Mouse (Mus musculus) yolk sac, embryonic 10.5 days (tissue): ENCODE measurements around the gene Chrm4.
A peak's percentile ranks its signal among the peaks of the same experiment; 100 is the strongest.

Experiments
- DNase-seq: peaks from one replicate; pipeline ENCODE4 v3.0.0-alpha.2; 2017; ENCODE audit warnings: low spot score

Gene Chrm4

GRCm38 (mm10) chr2:91944170-91944950 lies 17.3 kb downstream of the Chrm4 start:
- peak; percentile 66 for DNase-seq

DNA sequence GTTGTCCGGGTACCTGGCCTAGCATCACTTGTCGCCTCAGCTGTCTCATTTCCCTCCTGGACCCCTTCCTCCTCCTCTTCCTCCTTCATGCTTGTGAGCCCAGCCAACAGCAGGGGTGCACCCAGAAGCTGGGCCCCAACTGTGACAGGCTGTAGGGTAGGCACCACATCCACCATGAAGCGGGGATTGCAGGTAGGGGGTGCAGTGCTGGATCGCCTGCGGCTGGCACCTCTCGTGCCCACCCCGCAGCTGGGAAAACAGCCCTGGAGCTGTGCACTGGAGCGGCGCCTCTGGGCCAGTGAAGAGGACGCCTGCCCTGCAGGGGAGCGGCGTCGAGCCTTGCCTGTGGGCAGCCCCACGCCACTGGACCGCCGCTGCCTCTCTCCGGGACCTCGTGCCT lies 18.4 kb downstream of the Chrm4 start, which contains the start of gene Gm9821:
Gene Gm9821 (plus strand): TSS at position 221 of the 400 bp plus-strand sequence.
- DNase-seq: no peak

DNA sequence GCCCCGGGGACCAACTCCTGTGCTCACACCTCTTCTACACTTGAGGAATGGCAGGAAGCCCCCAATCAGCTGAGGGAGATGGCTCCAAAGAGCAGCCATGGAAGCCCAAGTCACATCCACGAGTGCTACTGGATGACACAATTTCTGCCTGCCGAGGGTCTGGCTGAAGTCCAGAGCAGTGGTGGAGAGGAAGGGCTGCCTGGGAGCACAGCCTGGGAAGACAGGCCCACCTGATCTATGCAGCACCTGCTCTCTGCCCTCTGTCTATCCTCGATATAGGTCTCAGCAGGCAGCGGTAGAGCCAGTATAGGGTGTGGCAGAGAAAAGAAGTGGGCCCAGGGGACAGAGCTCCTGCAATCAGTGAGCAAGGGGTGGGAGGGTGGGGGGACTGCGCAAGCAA lies 19.8 kb downstream of the Chrm4 start:
- DNase-seq: no peak

DNA sequence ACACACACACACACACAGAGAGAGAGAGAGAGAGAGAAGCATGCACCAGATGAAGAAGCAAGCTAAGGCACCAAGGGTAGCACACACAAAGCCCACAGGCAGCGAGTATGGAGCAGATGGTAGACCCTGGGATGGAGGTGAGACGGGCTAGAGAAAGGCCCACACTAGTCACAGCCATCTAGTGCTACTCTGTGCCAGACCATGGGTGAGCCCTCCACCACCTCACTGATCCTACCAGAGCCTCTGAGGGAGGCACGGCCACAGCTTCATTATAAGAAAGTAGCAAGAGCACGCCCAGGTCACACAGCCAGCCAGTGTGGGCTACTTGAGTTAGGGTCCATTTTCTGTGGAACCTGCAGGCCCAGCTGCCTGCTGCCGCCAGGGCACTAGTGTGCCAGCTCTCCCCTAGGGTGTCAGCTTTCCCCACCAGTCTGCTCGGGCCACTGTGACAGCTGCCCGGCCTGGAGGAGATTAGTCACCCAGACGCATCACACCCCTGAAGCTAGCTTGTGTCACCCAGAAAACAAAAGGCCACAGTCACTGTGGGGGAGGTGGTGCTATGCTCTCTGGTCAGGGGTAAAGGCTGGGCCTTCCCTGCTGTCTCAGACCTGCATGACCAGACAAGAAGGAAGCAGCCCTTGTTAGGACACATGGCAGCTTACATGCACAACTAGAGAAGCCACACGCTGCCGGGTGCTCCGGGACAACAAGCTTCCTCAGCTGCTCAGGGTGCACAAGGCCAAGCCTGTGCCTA lies 20.5 kb downstream of the Chrm4 start:
- no peak for DNase-seq

- no peak for DNase-seq
These were observed 21.1 kb downstream of the Chrm4 start for GRCm38 (mm10) chr2:91948151-91948509.

GRCm38 (mm10) chr2:91948792-91949241 lies 21.8 kb downstream of the Chrm4 start:
- DNase-seq: no peak

DNA sequence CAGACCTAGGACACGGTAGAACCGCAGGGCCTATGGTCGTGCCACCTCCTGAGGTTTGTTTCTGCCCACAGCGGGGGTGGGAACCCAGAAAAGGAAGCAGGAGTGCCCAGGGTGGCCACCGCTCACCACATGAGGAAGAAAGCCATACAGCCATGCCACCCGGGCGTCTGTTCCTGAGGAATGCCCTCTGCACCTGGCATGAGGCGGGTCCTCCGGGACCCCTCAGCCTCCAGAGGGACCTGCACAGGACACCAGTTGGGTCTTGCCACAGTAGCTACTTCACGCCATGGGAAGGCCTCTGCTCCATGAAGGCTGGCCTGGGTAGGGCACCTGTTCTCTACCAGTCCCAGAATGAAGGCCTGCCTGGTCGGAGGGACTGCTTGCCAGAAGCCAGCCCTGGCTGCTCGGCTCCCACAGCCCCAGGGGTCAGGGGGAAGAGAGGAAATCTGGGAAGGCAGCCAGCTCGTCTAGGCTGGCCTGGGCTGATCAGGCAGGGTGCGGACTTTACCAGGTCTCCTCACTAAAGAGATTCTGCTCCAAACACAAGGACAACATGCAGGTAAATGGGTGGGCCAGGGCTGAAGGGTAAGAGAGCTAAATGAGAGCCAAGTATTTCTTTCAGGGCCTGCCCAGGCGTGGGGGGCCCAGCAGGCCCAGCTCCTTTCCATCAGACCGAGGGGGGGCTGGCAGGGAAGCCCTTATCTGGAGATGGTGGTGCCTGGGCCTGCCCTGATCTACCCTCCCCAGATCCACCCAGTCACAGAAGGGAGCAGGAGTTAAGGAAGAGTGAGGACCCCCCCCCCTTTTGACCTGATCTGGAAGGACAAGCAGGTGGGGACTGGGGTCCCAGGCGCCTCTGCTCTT lies 22.6 kb downstream of the Chrm4 start:
- DNase-seq: no peak

- peak; percentile 54 for DNase-seq
These were observed 23.4 kb downstream of the Chrm4 start for GRCm38 (mm10) chr2:91950275-91951085.

GRCm38 (mm10) chr2:91953825-91954224 lies 26.8 kb downstream of the Chrm4 start:
- DNase-seq: peak; percentile 84

DNA sequence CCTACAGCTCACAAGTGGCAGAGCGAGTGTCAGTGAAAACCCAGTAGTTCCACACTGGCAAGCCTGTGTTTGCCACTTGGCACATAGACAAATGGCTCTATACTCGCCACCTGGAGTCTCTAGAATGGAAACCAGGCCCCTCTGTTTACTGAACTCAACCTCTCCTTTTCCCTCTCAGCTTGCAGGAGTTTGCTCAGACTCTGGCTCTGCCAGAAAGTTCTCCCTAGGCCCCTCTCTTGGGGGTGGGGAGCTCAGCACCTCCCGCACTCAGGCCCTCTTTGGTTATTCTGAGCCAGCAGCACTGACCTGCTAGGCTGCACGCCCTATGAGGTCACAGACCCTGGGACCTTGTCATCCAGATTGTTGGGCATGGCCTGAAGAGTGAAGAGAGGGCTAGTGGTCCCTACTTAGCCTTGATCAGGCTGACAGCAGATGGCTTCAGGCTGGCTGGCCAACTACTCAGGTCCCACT lies 28.1 kb downstream of the Chrm4 start:
- DNase-seq: no peak

- DNase-seq: no peak
These were observed 28.8 kb downstream of the Chrm4 start for GRCm38 (mm10) chr2:91955875-91956274.

GRCm38 (mm10) chr2:91957096-91957495 lies 30.0 kb downstream of the Chrm4 start:
- no peak for DNase-seq

DNA sequence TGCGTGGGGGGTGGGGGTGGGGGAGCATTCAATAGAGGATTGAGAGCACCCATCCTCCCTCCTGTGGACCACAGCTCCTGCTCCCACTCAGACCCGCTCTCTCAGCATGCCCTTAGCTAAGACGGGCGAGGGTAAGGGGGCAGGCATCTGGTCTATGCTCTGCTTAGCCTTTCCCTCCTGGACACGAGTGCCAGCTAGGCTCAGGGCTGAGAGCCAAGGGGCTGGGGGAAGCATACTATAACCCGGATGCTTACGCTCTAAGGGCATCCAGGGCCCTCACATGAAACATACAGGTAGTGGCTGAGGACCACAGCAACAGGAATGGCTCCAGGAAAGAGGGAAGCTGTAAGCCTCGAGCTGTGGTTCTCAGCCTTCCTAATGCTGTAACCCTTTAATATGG lies 31.0 kb downstream of the Chrm4 start:
- no peak for DNase-seq

- DNase-seq: no peak
These were observed 31.8 kb downstream of the Chrm4 start for GRCm38 (mm10) chr2:91958701-91959457.

GRCm38 (mm10) chr2:91959544-91960410 lies 32.7 kb downstream of the Chrm4 start:
- no peak for DNase-seq

GRCm38 (mm10) chr2:91960459-91960858 lies 33.4 kb downstream of the Chrm4 start:
- no peak for DNase-seq

GRCm38 (mm10) chr2:91961901-91962761 lies 35.1 kb downstream of the Chrm4 start:
- DNase-seq: no peak

- DNase-seq: peak; percentile 57
These were observed 35.9 kb downstream of the Chrm4 start for GRCm38 (mm10) chr2:91962864-91963401.
